Mouse (Mus musculus) ES-Bruce4 (cell line): ENCODE measurements around the gene Sox30.

Source experiments
- CTCF ChIP-seq: IDR thresholded peaks from one replicate; pipeline ENCODE4 v1.8.1; 2011; ENCODE audit warnings: low read depth, low read length
- EP300 ChIP-seq: IDR thresholded peaks from 2 replicates; pipeline ENCODE4 v1.6.1; 2011; ENCODE audit warnings: low read depth, low read length; ENCODE audit not compliant: insufficient read depth
- POLR2A ChIP-seq: IDR thresholded peaks from one replicate; pipeline ENCODE4 v1.8.1; 2011; ENCODE audit warnings: low read length; ENCODE audit not compliant: insufficient read depth

DNA sequence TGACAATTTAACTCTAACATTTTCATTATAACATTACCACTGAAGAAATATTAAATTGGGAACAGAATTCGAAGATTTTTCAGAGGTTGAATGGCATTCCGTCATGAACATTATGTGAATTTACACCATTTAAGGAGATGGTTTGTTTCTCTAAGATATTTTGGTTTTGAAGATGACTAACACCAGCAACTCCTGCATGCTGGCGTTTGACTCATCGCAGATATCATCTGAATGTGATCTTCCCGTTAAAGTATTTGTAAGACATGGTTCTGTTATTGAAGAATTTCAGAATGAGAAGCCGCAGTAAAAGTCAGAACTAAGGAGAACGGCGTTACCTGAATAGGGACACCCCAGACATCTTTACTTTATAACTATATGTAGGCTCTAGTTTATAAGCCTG, 5.6 kb upstream of the Sox30 start:
- TF ChIP-seq POLR2A (no peak), CTCF (no peak), EP300 (no peak)
